ENCODE assay signal across 12 mouse cellular contexts in the genomic region with DNA sequence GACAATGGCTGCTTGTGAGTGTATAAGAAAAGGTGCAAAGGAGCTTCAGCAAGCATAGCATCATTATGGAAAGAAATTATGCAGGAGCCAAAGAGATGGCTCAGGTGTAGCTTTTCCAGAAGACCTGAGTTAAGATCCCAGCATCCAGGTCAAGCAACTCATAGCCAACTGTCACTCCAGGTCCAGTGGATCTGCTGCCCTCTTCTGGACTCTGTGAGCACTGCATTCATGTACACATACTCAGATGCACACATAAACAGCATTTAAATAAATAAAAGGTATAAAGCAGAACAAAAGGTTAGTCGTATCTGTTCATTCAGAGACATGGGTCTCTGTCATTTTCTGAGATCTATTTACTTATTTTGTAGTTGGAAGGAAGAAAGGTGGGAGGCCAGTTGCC.
DNase-seq lines count a peak whose midpoint lies in the region; ATAC-seq and TF ChIP-seq lines count a peak whose summit lies in the region.
"Had no signal": no experiment of that assay in that cellular context is flagged by ENCODE, and none has a peak within 500 bp of the region (broad histone marks: within the 10 kb centered on the region; RNA-seq: fewer than 3 reads in every experiment).

No protein-coding gene starts in this region.

- H3K27me3 ChIP-seq in kidney, adult 2 months (replicated peaks; ENCODE audit: control insufficient read depth, insufficient read depth, low read length) = no peaks in the 10 kb centered on the region
- H3K27me3 ChIP-seq in ES-Bruce4 (ENCODE audit: control insufficient read depth, insufficient read depth, low read length, poor library complexity, severe bottlenecking) = no peaks in the 10 kb centered on the region
- H3K27me3 ChIP-seq: embryonic facial prominence, embryonic 12.5 days; heart, embryonic 13.5 days had no signal

- no peaks in the 10 kb centered on the region for H3K36me3 ChIP-seq in kidney, adult 2 months (ENCODE audit: control insufficient read depth, insufficient read depth, low read length)
- no peaks in the 10 kb centered on the region for H3K36me3 ChIP-seq in ES-Bruce4 (ENCODE audit: control insufficient read depth, insufficient read depth, low read length, poor library complexity, severe bottlenecking)
- H3K36me3 ChIP-seq: embryonic facial prominence, embryonic 12.5 days; heart, embryonic 13.5 days had no signal

- WGBS in kidney, adult 2 months = 91% methylated on average over 1 of the region's 1 CpGs

- no peaks in the 10 kb centered on the region for H3K9me3 ChIP-seq in ES-Bruce4 (replicated peaks; ENCODE audit: control insufficient read depth, insufficient read depth, low read length, poor library complexity, severe bottlenecking)
- H3K9me3 ChIP-seq: embryonic facial prominence, embryonic 12.5 days; heart, embryonic 13.5 days had no signal

- no peaks in the 10 kb centered on the region for H3K4me1 ChIP-seq in kidney, adult 2 months (ENCODE audit: control insufficient read depth, insufficient read depth, low read length)
- no peaks in the 10 kb centered on the region for H3K4me1 ChIP-seq in ES-Bruce4 (ENCODE audit: control insufficient read depth, insufficient read depth, low read length)

- H3K27ac ChIP-seq in kidney, adult 2 months (ENCODE audit: insufficient read depth, low read depth, low read length) = no peak overlapping the region
- H3K27ac ChIP-seq in ES-Bruce4 (ENCODE audit: insufficient read depth, low read length) = no peak overlapping the region
- H3K27ac ChIP-seq: embryonic facial prominence, embryonic 12.5 days; heart, embryonic 13.5 days had no signal

- peak; percentile 7 for DNase-seq in kidney, adult 2 months
- DNase-seq in kidney, postnatal 14 days = no peak
- DNase-seq in 416B (ENCODE audit: low read depth) = peak; percentile 38
- DNase-seq in spleen, postnatal 14 days (ENCODE audit: low spot score in 2 of 2) = no peak
- no peak for DNase-seq in lung, postnatal 10 days

- ATAC-seq in megakaryocyte progenitor cell, adult 5-6 weeks (replicated peaks; ENCODE audit: poor library complexity) = 0 out of 2 replicates have a peak, but pooled peaks have one; percentile 31
- ATAC-seq: forebrain, embryonic 16.5 days; intestine, embryonic 16.5 days; lung, postnatal 0 days had no signal

- no peak for TF ChIP-seq POLR2A in kidney, adult 2 months (IDR thresholded peaks at IDR 0.05; ENCODE audit: low read depth, low read length)
- TF ChIP-seq POLR2A in ES-Bruce4 (IDR thresholded peaks at IDR 0.05; ENCODE audit: insufficient read depth, low read length) = no peak

- H3K4me3 ChIP-seq in kidney, adult 2 months (ENCODE audit: insufficient read depth, low read depth, low read length) = no peak overlapping the region
- H3K4me3 ChIP-seq in ES-Bruce4 (ENCODE audit: low read depth, low read length) = no peak overlapping the region
- H3K4me3 ChIP-seq: embryonic facial prominence, embryonic 12.5 days; heart, embryonic 13.5 days had no signal

- no peak for TF ChIP-seq EP300 in ES-Bruce4 (IDR thresholded peaks at IDR 0.05; ENCODE audit: insufficient read depth, low read depth, low read length)

- TF ChIP-seq CTCF in kidney, adult 2 months (conservative IDR thresholded peaks at IDR 0.05; ENCODE audit: insufficient read depth, insufficient read length, low read depth, low read length) = peak; percentile 33; the same call in 1 of the 2 replicates
- TF ChIP-seq CTCF in ES-Bruce4 (IDR thresholded peaks at IDR 0.05; ENCODE audit: low read depth, low read length) = peak; percentile 30

- no peak overlapping the region for H3K9ac ChIP-seq in ES-Bruce4 (ENCODE audit: low read depth, poor library complexity, severe bottlenecking)
- H3K9ac ChIP-seq: embryonic facial prominence, embryonic 12.5 days; heart, embryonic 13.5 days had no signal

Comparison
In these comparisons a context has a peak if more than half of its experiments do, and no peak if none do; other contexts are left out.
1. DNase-seq: peak in kidney, adult 2 months (single experiment) and 416B (single experiment); none in kidney, postnatal 14 days (single experiment), spleen, postnatal 14 days (0 of 2) and lung, postnatal 10 days (single experiment).